Mouse (Mus musculus): Measurements from ENCODE around the gene Serpinb9. TPM values are rescaled to one million over a fixed set of nuclear protein-coding genes. Genes with fewer than 3 reads are reported as not detected.

The Serpinb9 gene
- total and polyA plus RNA-seq, 2 experiments from 2014 or later, result 3.4 to 3.8 TPM

- no peaks in the 10 kb centered on the region for H3K36me3 ChIP-seq (ENCODE audit: insufficient read depth, low read length)
- DNase-seq (ENCODE audit: low spot score), result no peak
- H3K9ac ChIP-seq (replicated peaks; ENCODE audit: low read length), result no peak overlapping the region
- H3K4me3 ChIP-seq (ENCODE audit: low read length), result no peak overlapping the region
- WGBS, result 72% methylated on average over 3 of the region's 3 CpGs
- no peaks in the 10 kb centered on the region for H3K9me3 ChIP-seq (ENCODE audit: low read length)
- no peak overlapping the region for H3K4me2 ChIP-seq (ENCODE audit: low read depth, low read length)
- no peak overlapping the region for H3K27ac ChIP-seq
- TF ChIP-seq CTCF (IDR thresholded peaks at IDR 0.05; ENCODE audit: low read depth), result no peak
- ATAC-seq, result no peak
- H3K4me1 ChIP-seq (ENCODE audit: insufficient read depth, low read length), result no peaks in the 10 kb centered on the region
- H3K27me3 ChIP-seq (ENCODE audit: insufficient read depth, low read length), result no peaks in the 10 kb centered on the region
Observed at GRCm38 (mm10) chr13:32974889-32975460, 28.1 kb upstream of the Serpinb9 start.

- TF ChIP-seq CTCF (IDR thresholded peaks at IDR 0.05; ENCODE audit: low read depth), result no peak
- WGBS, result 82% methylated on average over 2 of the region's 2 CpGs
Observed at GRCm38 (mm10) chr13:32975710-32976109, 27.3 kb upstream of the Serpinb9 start.

DNA sequence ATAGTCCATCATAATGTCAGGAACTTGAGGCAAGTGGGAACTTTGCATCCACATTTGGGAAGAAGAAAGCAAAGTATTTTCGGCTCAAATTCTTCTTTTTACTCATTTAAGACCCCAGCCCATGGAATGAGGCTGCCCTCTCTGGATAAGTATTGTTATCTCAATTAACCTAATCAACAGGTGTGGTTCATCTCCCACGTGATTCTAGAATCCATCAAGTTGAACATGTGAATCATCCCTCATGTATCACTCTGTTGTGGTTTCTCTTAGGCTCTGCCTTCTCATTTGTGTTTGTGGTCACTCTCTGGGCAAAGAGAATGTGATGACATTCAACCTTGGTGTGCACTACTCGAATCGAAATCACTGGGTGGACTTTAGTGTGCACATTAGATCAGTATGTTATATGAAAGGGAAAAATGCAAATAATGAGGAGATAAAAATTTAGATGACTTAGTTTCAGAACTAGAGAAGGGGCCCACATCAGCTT, 20.5 kb upstream of the Serpinb9 start:
- no peaks in the 10 kb centered on the region for H3K36me3 ChIP-seq (ENCODE audit: insufficient read depth, low read length)
- no peaks in the 10 kb centered on the region for H3K4me1 ChIP-seq (ENCODE audit: insufficient read depth, low read length)
- no peak overlapping the region for H3K4me3 ChIP-seq (ENCODE audit: low read length)
- H3K27me3 ChIP-seq (ENCODE audit: insufficient read depth, low read length), result no peaks in the 10 kb centered on the region
- no peak overlapping the region for H3K9ac ChIP-seq (replicated peaks; ENCODE audit: low read length)
- H3K27ac ChIP-seq, result no peak overlapping the region
- WGBS, result 80% methylated on average over 4 of the region's 4 CpGs
- no peaks in the 10 kb centered on the region for H3K9me3 ChIP-seq (ENCODE audit: low read length)
- no peak for TF ChIP-seq CTCF (IDR thresholded peaks at IDR 0.05; ENCODE audit: low read depth)
- ATAC-seq, result no peak
- DNase-seq (ENCODE audit: low spot score), result no peak
- H3K4me2 ChIP-seq (ENCODE audit: low read depth, low read length), result no peak overlapping the region

More at GRCm38 (mm10) chr13:32975710-32976109, 27.3 kb upstream of the Serpinb9 start:
- no peak overlapping the region for H3K9ac ChIP-seq (replicated peaks; ENCODE audit: low read length)
- no peak for DNase-seq (ENCODE audit: low spot score)
- no peaks in the 10 kb centered on the region for H3K4me1 ChIP-seq (ENCODE audit: insufficient read depth, low read length)
- H3K9me3 ChIP-seq (ENCODE audit: low read length), result no peaks in the 10 kb centered on the region
- no peak overlapping the region for H3K4me3 ChIP-seq (ENCODE audit: low read length)
- H3K36me3 ChIP-seq (ENCODE audit: insufficient read depth, low read length), result no peaks in the 10 kb centered on the region
- H3K27me3 ChIP-seq (ENCODE audit: insufficient read depth, low read length), result no peaks in the 10 kb centered on the region
- no peak overlapping the region for H3K27ac ChIP-seq
- no peak overlapping the region for H3K4me2 ChIP-seq (ENCODE audit: low read depth, low read length)
- ATAC-seq, result no peak

- H3K27me3 ChIP-seq (ENCODE audit: insufficient read depth, low read length), result no peaks in the 10 kb centered on the region
- ATAC-seq (no peak), DNase-seq (ENCODE audit: low spot score) (no peak)
- H3K36me3 ChIP-seq (ENCODE audit: insufficient read depth, low read length), result no peaks in the 10 kb centered on the region
- no peaks in the 10 kb centered on the region for H3K9me3 ChIP-seq (ENCODE audit: low read length)
- no peak overlapping the region for H3K27ac ChIP-seq
- H3K4me2 ChIP-seq (ENCODE audit: low read depth, low read length), result no peak overlapping the region
- TF ChIP-seq CTCF (IDR thresholded peaks at IDR 0.05; ENCODE audit: low read depth), result no peak
- H3K9ac ChIP-seq (replicated peaks; ENCODE audit: low read length), result no peak overlapping the region
- H3K4me3 ChIP-seq (ENCODE audit: low read length), result no peak overlapping the region
- H3K4me1 ChIP-seq (ENCODE audit: insufficient read depth, low read length), result no peaks in the 10 kb centered on the region
Observed at GRCm38 (mm10) chr13:32986256-32986655, 16.8 kb upstream of the Serpinb9 start.

DNA sequence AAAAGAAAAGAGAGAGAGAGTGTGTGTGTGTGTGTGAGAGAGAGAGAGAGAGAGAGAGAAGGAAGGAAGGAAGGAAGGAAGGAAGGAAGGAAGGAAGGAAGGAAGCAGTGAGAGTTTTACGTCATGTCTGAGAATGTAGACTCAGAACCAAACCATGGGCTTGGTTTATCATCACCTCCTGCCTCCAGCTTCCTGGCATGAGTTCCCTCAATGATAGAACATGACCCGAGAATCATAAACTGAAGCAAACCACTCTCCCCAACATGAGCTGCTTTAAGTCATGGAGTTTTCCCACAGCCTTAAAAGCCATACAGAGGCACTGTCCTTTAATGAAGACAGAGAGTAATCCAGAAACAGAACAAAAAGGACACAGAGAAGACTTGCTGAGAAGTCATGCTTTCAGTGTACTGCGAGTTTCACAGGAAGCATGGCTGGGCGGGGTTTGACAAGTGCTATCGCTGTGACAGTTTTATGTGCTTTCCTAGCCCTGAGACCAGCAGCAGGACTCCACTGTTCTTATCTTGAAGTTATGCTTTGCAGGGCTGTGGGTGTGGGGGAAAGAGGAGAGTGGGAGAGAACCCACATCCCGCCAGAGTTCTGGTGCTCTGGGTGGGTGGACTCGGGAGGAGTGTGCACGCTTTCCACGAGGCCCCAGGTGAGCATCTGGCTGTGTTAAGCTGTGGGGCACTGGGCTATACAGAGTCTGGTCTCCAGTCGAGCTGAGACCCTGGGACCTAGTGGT, 9.7 kb upstream of the Serpinb9 start:
- WGBS, result 84% methylated on average over 10 of the region's 10 CpGs
- H3K4me3 ChIP-seq (ENCODE audit: low read length), result no peak overlapping the region
- no peak for TF ChIP-seq CTCF (IDR thresholded peaks at IDR 0.05; ENCODE audit: low read depth)
- H3K36me3 ChIP-seq (ENCODE audit: insufficient read depth, low read length), result no peaks in the 10 kb centered on the region
- H3K4me2 ChIP-seq (ENCODE audit: low read depth, low read length), result no peak overlapping the region
- no peak overlapping the region for H3K27ac ChIP-seq
- H3K9me3 ChIP-seq (ENCODE audit: low read length), result no peaks in the 10 kb centered on the region
- no peak overlapping the region for H3K9ac ChIP-seq (replicated peaks; ENCODE audit: low read length)
- H3K27me3 ChIP-seq (ENCODE audit: insufficient read depth, low read length), result no peaks in the 10 kb centered on the region
- no peak for ATAC-seq
- DNase-seq (ENCODE audit: low spot score), result no peak
- no peaks in the 10 kb centered on the region for H3K4me1 ChIP-seq (ENCODE audit: insufficient read depth, low read length)

- WGBS, result 71% methylated on average over 2 of the region's 2 CpGs
- Histone ChIP-seq H3K36me3 (ENCODE audit: insufficient read depth, low read length) (no peaks in the 10 kb centered on the region), H3K4me1 (ENCODE audit: insufficient read depth, low read length) (no peaks in the 10 kb centered on the region), H3K27ac (no peak overlapping the region), H3K4me3 (ENCODE audit: low read length) (no peak overlapping the region), H3K9ac (replicated peaks; ENCODE audit: low read length) (no peak overlapping the region), H3K4me2 (ENCODE audit: low read depth, low read length) (no peak overlapping the region), H3K27me3 (ENCODE audit: insufficient read depth, low read length) (no peaks in the 10 kb centered on the region), H3K9me3 (ENCODE audit: low read length) (no peaks in the 10 kb centered on the region)
- no peak for DNase-seq (ENCODE audit: low spot score)
- TF ChIP-seq CTCF (IDR thresholded peaks at IDR 0.05; ENCODE audit: low read depth), result no peak
- no peak for ATAC-seq
Observed at GRCm38 (mm10) chr13:32993894-32994242, 9.2 kb upstream of the Serpinb9 start.

- Histone ChIP-seq H3K9ac (replicated peaks; ENCODE audit: low read length) (no peak overlapping the region), H3K4me1 (ENCODE audit: insufficient read depth, low read length) (no peaks in the 10 kb centered on the region), H3K27me3 (ENCODE audit: insufficient read depth, low read length) (no peaks in the 10 kb centered on the region), H3K4me3 (ENCODE audit: low read length) (no peak overlapping the region), H3K27ac (no peak overlapping the region), H3K9me3 (ENCODE audit: low read length) (no peaks in the 10 kb centered on the region), H3K4me2 (ENCODE audit: low read depth, low read length) (no peak overlapping the region), H3K36me3 (ENCODE audit: insufficient read depth, low read length) (no peaks in the 10 kb centered on the region)
- no peak for TF ChIP-seq CTCF (IDR thresholded peaks at IDR 0.05; ENCODE audit: low read depth)
- ATAC-seq (no peak), DNase-seq (ENCODE audit: low spot score) (no peak)
- 78% methylated on average over 4 of the region's 4 CpGs for WGBS
Observed at GRCm38 (mm10) chr13:32995051-32995450, 8.0 kb upstream of the Serpinb9 start.

All from hindbrain, postnatal 0 days (tissue).